8 mouse cellular contexts compared by ENCODE assay signal in genomic region chr10:80935241-80935640, GRCm38 (mm10). TPM values are rescaled to one million over a fixed set of nuclear protein-coding genes. Genes with fewer than 3 reads are reported as not detected.
DNase-seq lines count a peak whose midpoint lies in the region; ATAC-seq lines count a peak whose summit lies in the region.

No protein-coding gene starts in this region.

- peak overlapping the region; percentile 36 for H3K27ac ChIP-seq in intestine, embryonic 16.5 days (ENCODE audit: low read length)

- H3K4me3 ChIP-seq in intestine, embryonic 16.5 days (ENCODE audit: low read length): no peak overlapping the region

- no peaks in the 10 kb centered on the region; the same call in 1 of the 2 replicates for H3K36me3 ChIP-seq in intestine, embryonic 16.5 days (ENCODE audit: control insufficient read depth, insufficient read depth, low read length)
- peaks cover 2% of the 10 kb centered on the region; the same call in 1 of the 2 replicates for H3K36me3 ChIP-seq in splenic B cell, adult 2 months (ENCODE audit: control insufficient read depth, insufficient read depth, low read length, poor library complexity, severe bottlenecking)

- WGBS in intestine, embryonic 16.5 days: 36% methylated on average over 3 of the region's 3 CpGs

- peak; percentile 44 for DNase-seq in gastrocnemius, adult 18-20 months (ENCODE audit: low spot score)
- no peak for DNase-seq in gastrocnemius, postnatal 10 days
- peak; percentile 53 to 68 for DNase-seq in spleen, postnatal 36 days (ENCODE audit: low spot score in 2 of 2)
- no peak for DNase-seq in spleen, postnatal 14 days (ENCODE audit: low spot score in 2 of 2)
- DNase-seq in splenic B cell, adult 2 months (ENCODE audit: low read depth, low spot score): peak; percentile 77
- no peak for DNase-seq in frontal cortex, postnatal 36 days (ENCODE audit: low spot score in 2 of 2)

- H3K4me1 ChIP-seq in intestine, embryonic 16.5 days (ENCODE audit: control insufficient read depth, insufficient read depth, low read length): peaks cover 87% of the 10 kb centered on the region

- ATAC-seq in intestine, embryonic 16.5 days: no peak
- ATAC-seq in erythroblast, adult 5-6 weeks (replicated peaks; ENCODE audit: low FRiP score, poor library complexity, severe bottlenecking): no peak

- H3K4me2 ChIP-seq in intestine, embryonic 16.5 days (ENCODE audit: low read depth, low read length): no peak overlapping the region

- H3K27me3 ChIP-seq in intestine, embryonic 16.5 days (replicated peaks; ENCODE audit: control insufficient read depth, insufficient read depth, low read length): 0 out of 2 replicates have a peak, but pooled peaks cover 3% of the 10 kb centered on the region
- no peaks in the 10 kb centered on the region for H3K27me3 ChIP-seq in splenic B cell, adult 2 months (ENCODE audit: control insufficient read depth, insufficient read depth, low read length, poor library complexity, severe bottlenecking)

- H3K9ac ChIP-seq in intestine, embryonic 16.5 days (ENCODE audit: low read depth, low read length): peak overlapping the region; percentile 65

- H3K9me3 ChIP-seq in intestine, embryonic 16.5 days (ENCODE audit: control insufficient read depth, low read length): no peaks in the 10 kb centered on the region

RNA-seq across cellular contexts. Expression of gene Gadd45b, which starts 5.4 kb away (rescaled TPM):
- total RNA-seq in gastrocnemius, adult 18-20 months (2021): 10 to 100 TPM; 17.3 to 25.0 TPM
- total RNA-seq in gastrocnemius, postnatal 10 days (2021): 10 to 100 TPM in 1 of 2 experiments, 1 to 10 TPM in 1; 9.0 to 15.9 TPM
- 26.5 and 29.1 TPM in 2 replicates for polyA plus RNA-seq in intestine, embryonic 16.5 days (2015; fragmentation: Nextera tagmentation; extraction: Ambion mirVana)
- total RNA-seq in erythroblast, adult 5-6 weeks (2015; ENCODE audit: low replicate concordance): 2.3 and 10.6 TPM in 2 replicates
- 3.2 and 4.9 TPM in 2 replicates for total RNA-seq in erythroblast, adult 5-6 weeks (2017; ENCODE audit: low replicate concordance)

RNA-seq across cellular contexts. Expression of gene Lmnb2, which starts 17.2 kb away (rescaled TPM):
- total RNA-seq in gastrocnemius, adult 18-20 months (2021): 1 to 10 TPM; 2.7 to 3.2 TPM
- 10 to 100 TPM; 24.0 to 28.1 TPM for total RNA-seq in gastrocnemius, postnatal 10 days (2021)
- polyA plus RNA-seq in intestine, embryonic 16.5 days (2015; fragmentation: Nextera tagmentation; extraction: Ambion mirVana): 38.6 and 41.0 TPM in 2 replicates
- 2.7 and 7.3 TPM in 2 replicates for total RNA-seq in erythroblast, adult 5-6 weeks (2015; ENCODE audit: low replicate concordance)
- 9.3 and 9.7 TPM in 2 replicates for total RNA-seq in erythroblast, adult 5-6 weeks (2017; ENCODE audit: low replicate concordance)

RNA-seq across cellular contexts. Expression of gene Timm13, which starts 34.5 kb away (rescaled TPM):
- 100 to 1,000 TPM; 109 to 127 TPM for total RNA-seq in gastrocnemius, adult 18-20 months (2021)
- 100 to 1,000 TPM; 113 to 127 TPM for total RNA-seq in gastrocnemius, postnatal 10 days (2021)
- polyA plus RNA-seq in intestine, embryonic 16.5 days (2015; fragmentation: Nextera tagmentation; extraction: Ambion mirVana): 390 and 410 TPM in 2 replicates
- 12.1 and 17.6 TPM in 2 replicates for total RNA-seq in erythroblast, adult 5-6 weeks (2015; ENCODE audit: low replicate concordance)
- 14.1 and 24.7 TPM in 2 replicates for total RNA-seq in erythroblast, adult 5-6 weeks (2017; ENCODE audit: low replicate concordance)

Comparison
In these comparisons a context has a peak if more than half of its experiments do, and no peak if none do; other contexts are left out.
1. DNase-seq: peak in gastrocnemius, adult 18-20 months (single experiment), spleen, postnatal 36 days (2 of 2) and splenic B cell, adult 2 months (single experiment); none in gastrocnemius, postnatal 10 days (single experiment), spleen, postnatal 14 days (0 of 2) and frontal cortex, postnatal 36 days (0 of 2).
2. RNA of gene Timm13, which starts 34.5 kb away (total RNA-seq): 113 to 127 TPM in gastrocnemius, postnatal 10 days and 109 to 127 TPM in gastrocnemius, adult 18-20 months; 12.1 to 24.7 TPM in erythroblast, adult 5-6 weeks; every median in the first group is over 4 times any median in the second.